Comparison of ENCODE assay signal across 12 mouse cellular contexts in genomic region chr13:112122842-112123373, GRCm38 (mm10).
DNase-seq lines count a peak whose midpoint lies in the region; ATAC-seq lines count a peak whose summit lies in the region.
"Had no signal": no experiment of that assay in that cellular context is flagged by ENCODE, and none has a peak within 500 bp of the region (broad histone marks: within the 10 kb centered on the region; RNA-seq: fewer than 3 reads in every experiment).

No protein-coding gene starts in this region.

- peaks cover 13% of the 10 kb centered on the region for H3K4me1 ChIP-seq in heart, embryonic 11.5 days (ENCODE audit: control insufficient read depth, insufficient read depth, low read length)
- H3K4me1 ChIP-seq: liver, embryonic 13.5 days had no signal

- H3K4me3 ChIP-seq in heart, embryonic 11.5 days (ENCODE audit: low read depth, low read length) = no peak overlapping the region
- H3K4me3 ChIP-seq: embryonic facial prominence, embryonic 10.5 days; forebrain, embryonic 10.5 days; liver, embryonic 13.5 days had no signal

- no peaks in the 10 kb centered on the region for H3K9me3 ChIP-seq in heart, embryonic 11.5 days (replicated peaks; ENCODE audit: control insufficient read depth, low read length)
- H3K9me3 ChIP-seq: embryonic facial prominence, embryonic 10.5 days; forebrain, embryonic 10.5 days; liver, embryonic 13.5 days had no signal

- peak; percentile 50 to 57 for DNase-seq in heart, postnatal 10 days
- peak; percentile 84 for DNase-seq in ovary, adult 18-20 months (ENCODE audit: low spot score)
- no peak for DNase-seq in ovary, postnatal 14 days (ENCODE audit: low spot score)
- peak; percentile 88 to 92 for DNase-seq in adrenal gland, postnatal 36 days
- peak; percentile 59 for DNase-seq in heart, postnatal 4 days
- no peak for DNase-seq in embryo, embryonic 10.5 days (ENCODE audit: low spot score)
- DNase-seq: gastrocnemius, postnatal 36 days; liver, embryonic 13.5 days had no signal

- H3K9ac ChIP-seq in heart, embryonic 11.5 days (ENCODE audit: low read depth, low read length) = no peak overlapping the region
- H3K9ac ChIP-seq: liver, embryonic 13.5 days had no signal

- no peaks in the 10 kb centered on the region for H3K36me3 ChIP-seq in heart, embryonic 11.5 days (ENCODE audit: control insufficient read depth, insufficient read depth, low read length)
- H3K36me3 ChIP-seq: embryonic facial prominence, embryonic 10.5 days; forebrain, embryonic 10.5 days; liver, embryonic 13.5 days had no signal

- ATAC-seq in heart, embryonic 11.5 days (replicated peaks; ENCODE audit: insufficient number of reproducible peaks, low FRiP score, low TSS enrichment) = no peak
- ATAC-seq: hindbrain, embryonic 16.5 days had no signal

- WGBS in heart, embryonic 11.5 days (ENCODE audit: insufficient replicate concordance) = 75% methylated on average over 9 of the region's 9 CpGs

- no peak overlapping the region for H3K27ac ChIP-seq in heart, embryonic 11.5 days (ENCODE audit: low read depth, low read length)
- H3K27ac ChIP-seq: embryonic facial prominence, embryonic 10.5 days; forebrain, embryonic 10.5 days; liver, embryonic 13.5 days had no signal

- intact Hi-C loops in heart, postnatal 10 days (cut with DNase I) = no loop called here

- H3K27me3 ChIP-seq in heart, embryonic 11.5 days (ENCODE audit: control insufficient read depth, insufficient read depth, low read length) = no peaks in the 10 kb centered on the region

- H3K4me2 ChIP-seq in heart, embryonic 11.5 days = no peak overlapping the region
- H3K4me2 ChIP-seq: liver, embryonic 13.5 days had no signal

Comparison
In these comparisons a context has a peak if more than half of its experiments do, and no peak if none do; other contexts are left out.
1. DNase-seq: peak in heart, postnatal 10 days (2 of 2), ovary, adult 18-20 months (single experiment), adrenal gland, postnatal 36 days (2 of 2) and heart, postnatal 4 days (single experiment); none in ovary, postnatal 14 days (single experiment) and embryo, embryonic 10.5 days (single experiment).